Mouse (Mus musculus) heart, embryonic 11.5 days (tissue): ENCODE results near the gene Ms4a4b. TPM values are rescaled to one million over a fixed set of nuclear protein-coding genes. Genes with fewer than 3 reads are reported as not detected.
"Not testable (repeated sequence)": the region's sequence is repeated elsewhere in the genome, so short reads cannot be mapped to it uniquely, and the experiment has no call there.

Source experiments
- ATAC-seq: fragments of 200-750 bp; cut with Nextera tagmentation; replicated peaks from 2 replicates; pipeline ENCODE4 v1.8.0; 2017; ENCODE audit warnings: moderate library complexity; ENCODE audit not compliant: insufficient number of reproducible peaks, low FRiP score, low TSS enrichment
- H3K27ac ChIP-seq: fragments of 300-500 bp; sonication (generic); 2 replicates; pipeline ENCODE4 v1.5.1; 2014; ENCODE audit warnings: mild to moderate bottlenecking, low read depth, low read length
- H3K27me3 ChIP-seq: fragments of 300-500 bp; sonication (generic); 2 replicates; pipeline ENCODE4 v1.6.1; 2014; ENCODE audit warnings: mild to moderate bottlenecking, low read length, mixed read lengths; ENCODE audit not compliant: control insufficient read depth, insufficient read depth
- H3K36me3 ChIP-seq: fragments of 300-500 bp; sonication (generic); 2 replicates; pipeline ENCODE4 v1.6.1; 2014; ENCODE audit warnings: mild to moderate bottlenecking, low read length, moderate library complexity, mixed read lengths; ENCODE audit not compliant: control insufficient read depth, insufficient read depth
- H3K4me1 ChIP-seq: fragments of 300-500 bp; sonication (generic); 2 replicates; pipeline ENCODE4 v1.6.1; 2014; ENCODE audit warnings: low read length; ENCODE audit not compliant: control insufficient read depth, insufficient read depth
- H3K4me2 ChIP-seq: fragments of 300-500 bp; sonication (generic); 2 replicates; pipeline ENCODE4 v1.6.1; 2014; ENCODE audit warnings: mild to moderate bottlenecking, moderate library complexity
- H3K4me3 ChIP-seq: fragments of 300-500 bp; sonication (generic); 2 replicates; pipeline ENCODE4 v1.5.1; 2014; ENCODE audit warnings: low read depth, low read length
- H3K9ac ChIP-seq: fragments of 300-500 bp; sonication (generic); 2 replicates; pipeline ENCODE4 v1.6.1; 2014; ENCODE audit warnings: mild to moderate bottlenecking, low read depth, low read length, moderate library complexity
- H3K9me3 ChIP-seq: fragments of 300-500 bp; sonication (generic); replicated peaks from 2 replicates; pipeline ENCODE4 v1.6.1; 2016; ENCODE audit warnings: low read length; ENCODE audit not compliant: control insufficient read depth
- WGBS: fragments of 180-500 bp; shearing (Covaris S2); extraction: QIAGEN DNeasy Blood & Tissue Kit; methylation state at CpG from one replicate; pipeline ENCODE4 v1.1.7; 2014; ENCODE audit not compliant: insufficient replicate concordance; 5-methylcytosine and 5-hydroxymethylcytosine counted together
- polyA plus RNA-seq: library from polyadenylated mRNA; unstranded; fragments of >200 nt; fragmentation: Nextera tagmentation; extraction: Ambion mirVana; gene quantifications from 2 replicates; pipeline ENCODE4 v1.2.1, GENCODE M21; 2014

The Ms4a4b gene
- polyA plus RNA-seq, 1 experiment from 2014 or later = not detected

- ATAC-seq = no peak
- Histone ChIP-seq H3K4me3 (no peak overlapping the region), H3K9me3 (no peaks in the 10 kb centered on the region), H3K27me3 (no peaks in the 10 kb centered on the region), H3K4me2 (no peak overlapping the region), H3K36me3 (no peaks in the 10 kb centered on the region), H3K4me1 (no peaks in the 10 kb centered on the region), H3K9ac (no peak overlapping the region), H3K27ac (no peak overlapping the region)
- WGBS = 81% methylated on average over 3 of the region's 3 CpGs
Measured at GRCm38 (mm10) chr19:11494519-11494918, 51.2 kb downstream of the Ms4a4b start.

- Histone ChIP-seq H3K27me3 (no peaks in the 10 kb centered on the region), H3K36me3 (no peaks in the 10 kb centered on the region), H3K9me3 (no peaks in the 10 kb centered on the region), H3K4me2 (no peak overlapping the region), H3K4me1 (no peaks in the 10 kb centered on the region), H3K27ac (no peak overlapping the region), H3K4me3 (no peak overlapping the region), H3K9ac (no peak overlapping the region)
- ATAC-seq = no peak
- WGBS = 72% methylated on average over 6 of the region's 6 CpGs
Measured at GRCm38 (mm10) chr19:11496361-11496760, 53.0 kb downstream of the Ms4a4b start.

GRCm38 (mm10) chr19:11497300-11497699 lies 53.9 kb downstream of the Ms4a4b start:
- H3K36me3 ChIP-seq, H3K4me2 ChIP-seq, H3K27me3 ChIP-seq, ATAC-seq, H3K4me1 ChIP-seq, H3K27ac ChIP-seq, H3K9ac ChIP-seq, H3K9me3 ChIP-seq, H3K4me3 ChIP-seq: not testable (repeated sequence)
- WGBS = 76% methylated on average over 1 of the region's 1 CpGs

- 76% methylated on average over 1 of the region's 1 CpGs for WGBS
Measured at GRCm38 (mm10) chr19:11500796-11501195, 57.4 kb downstream of the Ms4a4b start.

GRCm38 (mm10) chr19:11501326-11501725 lies 58.0 kb downstream of the Ms4a4b start:
- no peaks in the 10 kb centered on the region for H3K27me3 ChIP-seq
- H3K36me3 ChIP-seq = no peaks in the 10 kb centered on the region
- no peak overlapping the region for H3K4me3 ChIP-seq
- ATAC-seq = no peak
- no peaks in the 10 kb centered on the region for H3K4me1 ChIP-seq
- no peaks in the 10 kb centered on the region for H3K9me3 ChIP-seq
- 81% methylated on average over 4 of the region's 4 CpGs for WGBS
- H3K27ac ChIP-seq = no peak overlapping the region
- no peak overlapping the region for H3K4me2 ChIP-seq
- H3K9ac ChIP-seq = no peak overlapping the region

More at GRCm38 (mm10) chr19:11500796-11501195, 57.4 kb downstream of the Ms4a4b start:
- Histone ChIP-seq H3K27me3 (no peaks in the 10 kb centered on the region), H3K9ac (no peak overlapping the region), H3K36me3 (no peaks in the 10 kb centered on the region), H3K27ac (no peak overlapping the region), H3K4me3 (no peak overlapping the region), H3K4me1 (no peaks in the 10 kb centered on the region), H3K9me3 (no peaks in the 10 kb centered on the region), H3K4me2 (no peak overlapping the region)
- ATAC-seq = no peak

GRCm38 (mm10) chr19:11504857-11505256 lies 61.5 kb downstream of the Ms4a4b start:
- Histone ChIP-seq H3K27me3 (no peaks in the 10 kb centered on the region), H3K36me3 (no peaks in the 10 kb centered on the region), H3K9ac (no peak overlapping the region), H3K4me2 (no peak overlapping the region), H3K4me1 (no peaks in the 10 kb centered on the region), H3K9me3 (no peaks in the 10 kb centered on the region), H3K4me3 (no peak overlapping the region), H3K27ac (no peak overlapping the region)
- WGBS = 76% methylated on average over 1 of the region's 1 CpGs
- no peak for ATAC-seq

GRCm38 (mm10) chr19:11513458-11513857 lies 70.1 kb downstream of the Ms4a4b start:
- Histone ChIP-seq H3K4me2 (no peak overlapping the region), H3K4me3 (no peak overlapping the region), H3K27me3 (no peaks in the 10 kb centered on the region), H3K9me3 (no peaks in the 10 kb centered on the region), H3K27ac (no peak overlapping the region), H3K9ac (no peak overlapping the region), H3K36me3 (no peaks in the 10 kb centered on the region), H3K4me1 (no peaks in the 10 kb centered on the region)
- ATAC-seq = no peak
- WGBS = 38% methylated on average over 1 of the region's 1 CpGs

GRCm38 (mm10) chr19:11516246-11516645 lies 72.9 kb downstream of the Ms4a4b start, which contains the start of gene Ms4a6b:
Gene Ms4a6b, plus strand, starts transcription at chr19:11516512.
- Histone ChIP-seq H3K4me2 (no peak within 1 kb of the TSS), H3K4me1 (no peaks in the 10 kb centered on the region), H3K36me3 (no peaks in the 10 kb centered on the region), H3K27me3 (no peaks in the 10 kb centered on the region), H3K27ac (no peak within 1 kb of the TSS), H3K4me3 (no peak within 1 kb of the TSS), H3K9ac (no peak within 1 kb of the TSS), H3K9me3 (no peaks in the 10 kb centered on the region)
- ATAC-seq = no peak
